Mouse (Mus musculus) liver, postnatal 0 days (tissue): ENCODE measurements around the gene Lrrc75a. TPM values are rescaled to one million over a fixed set of nuclear protein-coding genes. Genes with fewer than 3 reads are reported as not detected.

Source experiments
- ATAC-seq: fragments of 200-750 bp; cut with Nextera tagmentation; 2 replicates; pipeline ENCODE4 v1.8.0; 2017; ENCODE audit warnings: mild to moderate bottlenecking, moderate library complexity
- DNase-seq: peaks from one replicate; pipeline ENCODE4 v3.0.0-alpha.2; 2016
- H3K27ac ChIP-seq: fragments of 300-500 bp; sonication (generic); 2 replicates; pipeline ENCODE4 v1.5.1; 2014; ENCODE audit warnings: antibody characterized with exemption, moderate library complexity, mild to moderate bottlenecking, low read depth
- H3K27me3 ChIP-seq: fragments of 300-500 bp; sonication (generic); 2 replicates; pipeline ENCODE4 v1.6.1; 2014; ENCODE audit warnings: low read length, control low read depth, mixed read lengths; ENCODE audit not compliant: insufficient read depth
- H3K36me3 ChIP-seq: fragments of 300-500 bp; sonication (generic); replicated peaks from 2 replicates; pipeline ENCODE4 v1.6.1; 2014; ENCODE audit warnings: mild to moderate bottlenecking, control low read depth, low read length, moderate library complexity, mixed read lengths; ENCODE audit not compliant: insufficient read depth
- H3K4me1 ChIP-seq: fragments of 300-500 bp; sonication (generic); 2 replicates; pipeline ENCODE4 v1.6.1; 2014; ENCODE audit warnings: antibody characterized with exemption, mild to moderate bottlenecking, control low read depth; ENCODE audit not compliant: insufficient read depth
- H3K4me2 ChIP-seq: fragments of 300-500 bp; sonication (generic); 2 replicates; pipeline ENCODE4 v1.6.1; 2014; ENCODE audit warnings: low read depth, mild to moderate bottlenecking, low read length, moderate library complexity, mixed read lengths
- H3K4me3 ChIP-seq: fragments of 300-500 bp; sonication (generic); 2 replicates; pipeline ENCODE4 v1.5.1; 2014; ENCODE audit warnings: low read depth, low read length
- H3K9ac ChIP-seq: fragments of 300-500 bp; sonication (generic); replicated peaks from 2 replicates; pipeline ENCODE4 v1.6.1; 2014; ENCODE audit warnings: mild to moderate bottlenecking, moderate library complexity
- H3K9me3 ChIP-seq: fragments of 300-500 bp; sonication (generic); 2 replicates; pipeline ENCODE4 v1.6.1; 2016; ENCODE audit warnings: mild to moderate bottlenecking, control low read depth, low read length, mixed read lengths
- CTCF ChIP-seq: sonication (generic); IDR thresholded peaks from 2 replicates; pipeline ENCODE4 v1.5.1; 2016; ENCODE audit warnings: antibody characterized with exemption, low read depth
- EP300 ChIP-seq: IDR thresholded peaks from 2 replicates; pipeline ENCODE4 v1.6.1; 2016; ENCODE audit warnings: antibody characterized with exemption, low read depth, mild to moderate bottlenecking
- WGBS: fragments of 180-500 bp; shearing (Covaris S2); extraction: QIAGEN DNeasy Blood & Tissue Kit; methylation state at CpG from one replicate; pipeline ENCODE4 v1.1.7; 2014; ENCODE audit not compliant: insufficient replicate concordance; 5-methylcytosine and 5-hydroxymethylcytosine counted together
- polyA plus RNA-seq: library from polyadenylated mRNA; unstranded; fragments of >200 nt; fragmentation: Nextera tagmentation; extraction: Ambion mirVana; gene quantifications from 2 replicates; pipeline ENCODE4 v1.2.1, GENCODE M21; 2015

Gene Lrrc75a
- polyA plus RNA-seq, 1 experiment from 2014 or later = 1.1 TPM

- Histone ChIP-seq H3K4me1 (peaks cover 45% of the 10 kb centered on the region), H3K4me3 (no peak overlapping the region), H3K36me3 (no peaks in the 10 kb centered on the region), H3K9me3 (no peaks in the 10 kb centered on the region), H3K9ac (no peak overlapping the region), H3K27ac (no peak overlapping the region), H3K4me2 (no peak overlapping the region), H3K27me3 (no peaks in the 10 kb centered on the region)
- TF ChIP-seq CTCF = no peak
- TF ChIP-seq EP300 = no peak
- peak; percentile 49 for DNase-seq
- WGBS = 58% methylated on average over 8 of the region's 8 CpGs
- no peak for ATAC-seq
Measured at GRCm38 (mm10) chr11:62643011-62643631, 5.2 kb downstream of the Lrrc75a start.

- no peak for ATAC-seq
Measured at GRCm38 (mm10) chr11:62642023-62642844, 6.1 kb downstream of the Lrrc75a start.

GRCm38 (mm10) chr11:62640378-62640777 is 7.9 kb downstream of the Lrrc75a start:
- H3K9me3 ChIP-seq = no peaks in the 10 kb centered on the region
- H3K4me1 ChIP-seq = peaks cover 33% of the 10 kb centered on the region
- no peak overlapping the region for H3K9ac ChIP-seq
- ATAC-seq (no peak), DNase-seq (no peak)
- WGBS = 68% methylated on average over 3 of the region's 3 CpGs
- H3K36me3 ChIP-seq = no peaks in the 10 kb centered on the region
- no peak overlapping the region for H3K4me2 ChIP-seq
- TF ChIP-seq EP300 (no peak), CTCF (no peak)
- H3K27me3 ChIP-seq = no peaks in the 10 kb centered on the region
- no peak overlapping the region for H3K27ac ChIP-seq
- H3K4me3 ChIP-seq = no peak overlapping the region

More at GRCm38 (mm10) chr11:62642023-62642844, 6.1 kb downstream of the Lrrc75a start:
- Histone ChIP-seq H3K4me2 (no peak overlapping the region), H3K9ac (no peak overlapping the region), H3K27me3 (no peaks in the 10 kb centered on the region), H3K36me3 (no peaks in the 10 kb centered on the region), H3K4me3 (no peak overlapping the region), H3K4me1 (peaks cover 44% of the 10 kb centered on the region), H3K27ac (no peak overlapping the region), H3K9me3 (no peaks in the 10 kb centered on the region)
- no peak for DNase-seq
- no peak for TF ChIP-seq CTCF
- no peak for TF ChIP-seq EP300
- WGBS = 66% methylated on average over 11 of the region's 11 CpGs

- H3K4me2 ChIP-seq = no peak overlapping the region
- no peak overlapping the region for H3K4me3 ChIP-seq
- H3K36me3 ChIP-seq = no peaks in the 10 kb centered on the region
- WGBS = 81% methylated on average over 4 of the region's 4 CpGs
- no peaks in the 10 kb centered on the region for H3K9me3 ChIP-seq
- H3K9ac ChIP-seq = no peak overlapping the region
- TF ChIP-seq CTCF (no peak), EP300 (no peak)
- DNase-seq = no peak
- peaks cover 20% of the 10 kb centered on the region for H3K4me1 ChIP-seq
- ATAC-seq = no peak
- H3K27ac ChIP-seq = no peak overlapping the region
- H3K27me3 ChIP-seq = no peaks in the 10 kb centered on the region
Measured at GRCm38 (mm10) chr11:62638402-62638801, 9.9 kb downstream of the Lrrc75a start.

GRCm38 (mm10) chr11:62637806-62638205 is 10.5 kb downstream of the Lrrc75a start:
- no peak overlapping the region for H3K9ac ChIP-seq
- H3K9me3 ChIP-seq = no peaks in the 10 kb centered on the region
- H3K27ac ChIP-seq = no peak overlapping the region
- no peak for DNase-seq
- whole genome bisulfite sequencing = 52% methylated on average over 6 of the region's 6 CpGs
- H3K36me3 ChIP-seq = no peaks in the 10 kb centered on the region
- no peak overlapping the region for H3K4me3 ChIP-seq
- peaks cover 15% of the 10 kb centered on the region for H3K4me1 ChIP-seq
- ATAC-seq = no peak
- H3K4me2 ChIP-seq = no peak overlapping the region
- H3K27me3 ChIP-seq = no peaks in the 10 kb centered on the region
- TF ChIP-seq CTCF = no peak
- no peak for TF ChIP-seq EP300

- TF ChIP-seq EP300 = no peak
- TF ChIP-seq CTCF = no peak
- H3K27ac ChIP-seq = no peak overlapping the region
- no peaks in the 10 kb centered on the region for H3K36me3 ChIP-seq
- DNase-seq (no peak), ATAC-seq (no peak)
- H3K4me1 ChIP-seq = peaks cover 14% of the 10 kb centered on the region
- no peaks in the 10 kb centered on the region for H3K27me3 ChIP-seq
- no peaks in the 10 kb centered on the region for H3K9me3 ChIP-seq
- H3K9ac ChIP-seq = no peak overlapping the region
- 59% methylated on average over 5 of the region's 5 CpGs for WGBS
- H3K4me3 ChIP-seq = no peak overlapping the region
- no peak overlapping the region for H3K4me2 ChIP-seq
Measured at GRCm38 (mm10) chr11:62637401-62637800, 10.9 kb downstream of the Lrrc75a start.
